Mouse (Mus musculus): ENCODE measurements at regions not wholly inside any gene's neighbourhood (a gene's known extent, or its start where the extent isn't known, plus 50 kb on each side); places are given as distances from the start of the nearest gene placed in this dataset.

- Histone ChIP-seq H3K27me3 (ENCODE audit: control insufficient read depth, insufficient read depth, low read length) (no peaks in the 10 kb centered on the region), H3K9ac (replicated peaks) (no peak overlapping the region), H3K36me3 (replicated peaks; ENCODE audit: control insufficient read depth, insufficient read depth, low read depth) (no peaks in the 10 kb centered on the region), H3K9me3 (ENCODE audit: control insufficient read depth, low read length) (no peaks in the 10 kb centered on the region), H3K4me3 (ENCODE audit: insufficient read depth in 1 of 2, low read depth in 2 of 2, low read length in 2 of 2) (no peak overlapping the region), H3K4me1 (replicated peaks; ENCODE audit: control insufficient read depth in 2 of 2, insufficient read depth in 2 of 2, low read length in 1 of 2) (no peaks in the 10 kb centered on the region), H3K4me2 (ENCODE audit: low read depth) (no peak overlapping the region), H3K27ac (no peak overlapping the region)
- TF ChIP-seq CTCF (IDR thresholded peaks at IDR 0.05; ENCODE audit: low read depth) (no peak), EP300 (IDR thresholded peaks at IDR 0.05; ENCODE audit: low read depth) (no peak)
- 32% methylated on average over 2 of the region's 2 CpGs for WGBS (ENCODE audit: insufficient replicate concordance)
- ATAC-seq (ENCODE audit: insufficient read depth) = no peak
- no peak for DNase-seq (ENCODE audit: low read depth in 3 of 3, low spot score in 3 of 3)
These were observed 51.8 kb upstream of the Rph3a start for GRCm38 (mm10) chr5:121061688-121062087.

Data from liver, embryonic 14.5 days (tissue).